Mouse (Mus musculus): Measurements from ENCODE around the gene Arrb1.

- no peak for TF ChIP-seq POLR2A (IDR thresholded peaks at IDR 0.05; ENCODE audit: control insufficient read depth, low read depth, low read length)
- no peak for TF ChIP-seq CTCF (IDR thresholded peaks at IDR 0.05; ENCODE audit: control insufficient read depth, insufficient read depth, insufficient replicate concordance, low read depth, low read length)
These were observed 27.2 kb downstream of the Arrb1 start for GRCm38 (mm10) chr7:99562478-99562877.

All from testis, adult 2 months (tissue).